Mouse (Mus musculus): Measurements from ENCODE around the gene Uqcrc2. TPM values are rescaled to one million over a fixed set of nuclear protein-coding genes. Genes with fewer than 3 reads are reported as not detected.

The Uqcrc2 gene
- polyA plus RNA-seq, 1 experiment from 2014 or later = 226 TPM

- Histone ChIP-seq H3K4me2 (replicated peaks) (no peak overlapping the region), H3K4me3 (no peak overlapping the region), H3K9me3 (no peaks in the 10 kb centered on the region), H3K9ac (replicated peaks) (no peak overlapping the region), H3K4me1 (no peaks in the 10 kb centered on the region), H3K27ac (replicated peaks) (no peak overlapping the region), H3K27me3 (no peaks in the 10 kb centered on the region), H3K36me3 (peaks cover 32% of the 10 kb centered on the region)
- WGBS = 98% methylated on average over 4 of the region's 4 CpGs
- ATAC-seq (replicated peaks) = no peak
Observed at GRCm38 (mm10) chr7:120662079-120662478, 27.1 kb downstream of the Uqcrc2 start.

- H3K4me1 ChIP-seq = no peaks in the 10 kb centered on the region
- H3K4me3 ChIP-seq = no peak within 1 kb of the TSS
- 23% methylated on average over 14 of the region's 14 CpGs for WGBS
- H3K36me3 ChIP-seq = no peaks in the 10 kb centered on the region
- peak; percentile 79 for ATAC-seq (replicated peaks)
- no peak within 1 kb of the TSS for H3K9ac ChIP-seq (replicated peaks)
- no peak within 1 kb of the TSS for H3K27ac ChIP-seq (replicated peaks)
- H3K27me3 ChIP-seq = no peaks in the 10 kb centered on the region
- H3K9me3 ChIP-seq = no peaks in the 10 kb centered on the region
- H3K4me2 ChIP-seq (replicated peaks) = no peak within 1 kb of the TSS
Observed at GRCm38 (mm10) chr7:120670153-120670875, 35.3 kb downstream of the Uqcrc2 start, which contains the start of gene Pdzd9. Gene Pdzd9 (minus strand): TSS chr7:120670343.

- Histone ChIP-seq H3K36me3 (no peaks in the 10 kb centered on the region), H3K9me3 (no peaks in the 10 kb centered on the region), H3K4me3 (no peak overlapping the region), H3K4me2 (replicated peaks) (no peak overlapping the region), H3K9ac (replicated peaks) (no peak overlapping the region), H3K4me1 (peaks cover 4% of the 10 kb centered on the region), H3K27ac (replicated peaks) (no peak overlapping the region), H3K27me3 (no peaks in the 10 kb centered on the region)
- no peak for ATAC-seq (replicated peaks)
- WGBS = 59% methylated on average over 2 of the region's 2 CpGs
Observed at GRCm38 (mm10) chr7:120671271-120671670, 36.3 kb downstream of the Uqcrc2 start.

DNA sequence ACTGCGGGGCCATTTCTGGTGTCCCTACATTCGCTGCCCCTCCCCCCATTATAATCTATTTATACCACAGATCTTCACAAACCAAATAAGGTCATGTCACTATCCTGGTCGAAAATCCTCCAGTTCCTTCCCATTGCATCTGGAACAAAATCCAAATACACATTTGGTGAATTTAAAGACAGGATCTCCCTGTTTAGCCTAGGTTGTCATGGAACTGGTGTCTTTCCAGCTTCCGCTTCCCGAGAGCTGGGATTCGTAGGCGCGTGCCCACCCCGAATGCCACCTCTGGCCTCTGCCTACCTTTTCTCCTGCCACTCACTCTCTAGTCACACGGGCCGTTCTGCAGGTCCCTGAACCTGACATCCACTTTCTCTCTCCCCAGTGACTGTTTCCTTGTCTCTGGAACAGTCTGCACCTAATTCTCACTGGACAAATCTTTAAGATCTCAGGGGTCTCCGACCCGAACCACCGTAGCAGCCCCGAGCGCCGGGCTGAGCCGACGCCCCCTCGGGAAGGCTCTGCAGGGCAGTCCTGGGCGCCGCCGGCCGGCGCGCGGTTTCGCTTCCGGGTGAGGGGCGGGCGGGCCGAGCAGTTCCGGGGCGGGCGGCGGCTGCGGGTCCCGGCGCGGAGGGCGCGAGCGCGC lies 42.1 kb downstream of the Uqcrc2 start, which contains the start of gene Mosmo:
TSS of gene Mosmo (plus strand) at position 618 of the 643 bp plus-strand sequence.
- peak; percentile 96 for ATAC-seq (replicated peaks)
- peaks cover 37% of the 10 kb centered on the region for H3K4me1 ChIP-seq
- H3K36me3 ChIP-seq = no peaks in the 10 kb centered on the region
- H3K4me3 ChIP-seq = peak within 1 kb of the TSS; percentile 93
- no peaks in the 10 kb centered on the region for H3K9me3 ChIP-seq
- H3K27me3 ChIP-seq = no peaks in the 10 kb centered on the region
- under 1% methylated on average over 36 of the region's 44 CpGs for WGBS
- peak within 1 kb of the TSS; percentile 46 for H3K27ac ChIP-seq (replicated peaks)
- H3K4me2 ChIP-seq (replicated peaks) = peak within 1 kb of the TSS; percentile 74
- peak within 1 kb of the TSS; percentile 91 for H3K9ac ChIP-seq (replicated peaks)

DNA sequence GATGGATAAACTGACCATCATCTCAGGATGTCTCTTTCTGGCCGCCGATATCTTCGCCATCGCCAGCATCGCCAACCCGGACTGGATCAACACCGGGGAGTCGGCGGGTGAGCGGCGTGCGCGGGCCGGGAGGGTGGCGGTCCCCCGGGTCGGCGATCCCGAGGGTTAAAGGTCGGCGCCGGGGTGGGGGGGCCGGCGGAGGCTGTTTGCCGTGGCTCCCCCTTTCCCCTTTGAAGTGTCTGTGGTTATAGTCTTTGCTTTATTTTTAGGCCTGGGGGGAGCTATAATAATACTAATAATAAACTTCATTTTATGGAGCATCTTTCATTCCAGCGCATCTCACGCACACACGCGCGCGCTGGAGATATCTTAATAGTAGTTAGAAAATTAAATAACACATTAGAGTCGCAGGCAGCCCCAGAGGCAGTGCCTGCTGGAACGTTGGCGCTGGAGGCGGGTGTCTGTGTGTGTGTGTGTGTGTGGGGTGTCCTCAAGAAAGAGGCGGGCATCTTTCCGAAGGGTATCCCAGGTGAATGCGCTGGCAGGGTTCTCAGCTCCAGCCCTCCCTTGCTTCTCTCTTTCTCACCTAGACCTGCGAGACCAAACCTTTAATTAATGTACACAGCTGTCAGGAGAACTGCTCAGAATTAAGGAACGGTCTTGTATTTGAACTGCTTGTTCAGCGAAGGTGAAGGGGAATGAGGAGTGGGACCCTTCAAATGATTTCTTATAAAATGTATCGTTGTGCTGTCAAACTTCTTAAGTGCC lies 43.0 kb downstream of the Uqcrc2 start:
- H3K9me3 ChIP-seq = no peaks in the 10 kb centered on the region
- peak; percentile 75 for ATAC-seq (replicated peaks)
- H3K27ac ChIP-seq (replicated peaks) = peak overlapping the region; percentile 46
- H3K9ac ChIP-seq (replicated peaks) = peak overlapping the region; percentile 91
- no peaks in the 10 kb centered on the region for H3K36me3 ChIP-seq
- 2% methylated on average over 42 of the region's 42 CpGs for WGBS
- H3K4me3 ChIP-seq = peak overlapping the region; percentile 93
- peaks cover 37% of the 10 kb centered on the region for H3K4me1 ChIP-seq
- H3K4me2 ChIP-seq (replicated peaks) = peak overlapping the region; percentile 74
- H3K27me3 ChIP-seq = no peaks in the 10 kb centered on the region

- Histone ChIP-seq H3K27me3 (no peaks in the 10 kb centered on the region), H3K4me1 (peaks cover 37% of the 10 kb centered on the region), H3K9me3 (no peaks in the 10 kb centered on the region), H3K36me3 (no peaks in the 10 kb centered on the region), H3K27ac (replicated peaks) (no peak overlapping the region), H3K4me3 (peak overlapping the region; percentile 93), H3K4me2 (replicated peaks) (peak overlapping the region; percentile 74), H3K9ac (replicated peaks) (peak overlapping the region; percentile 91)
- 54% methylated on average over 8 of the region's 8 CpGs for WGBS
- ATAC-seq (replicated peaks) = no peak
Observed at GRCm38 (mm10) chr7:120679023-120679422, 44.0 kb downstream of the Uqcrc2 start.

GRCm38 (mm10) chr7:120682002-120682401 lies 47.0 kb downstream of the Uqcrc2 start:
- ATAC-seq (replicated peaks) = no peak
- H3K36me3 ChIP-seq = no peaks in the 10 kb centered on the region
- H3K27me3 ChIP-seq = no peaks in the 10 kb centered on the region
- H3K9ac ChIP-seq (replicated peaks) = no peak overlapping the region
- H3K4me3 ChIP-seq = no peak overlapping the region
- 60% methylated on average over 4 of the region's 4 CpGs for WGBS
- no peak overlapping the region for H3K4me2 ChIP-seq (replicated peaks)
- H3K9me3 ChIP-seq = no peaks in the 10 kb centered on the region
- no peak overlapping the region for H3K27ac ChIP-seq (replicated peaks)
- H3K4me1 ChIP-seq = peaks cover 48% of the 10 kb centered on the region

DNA sequence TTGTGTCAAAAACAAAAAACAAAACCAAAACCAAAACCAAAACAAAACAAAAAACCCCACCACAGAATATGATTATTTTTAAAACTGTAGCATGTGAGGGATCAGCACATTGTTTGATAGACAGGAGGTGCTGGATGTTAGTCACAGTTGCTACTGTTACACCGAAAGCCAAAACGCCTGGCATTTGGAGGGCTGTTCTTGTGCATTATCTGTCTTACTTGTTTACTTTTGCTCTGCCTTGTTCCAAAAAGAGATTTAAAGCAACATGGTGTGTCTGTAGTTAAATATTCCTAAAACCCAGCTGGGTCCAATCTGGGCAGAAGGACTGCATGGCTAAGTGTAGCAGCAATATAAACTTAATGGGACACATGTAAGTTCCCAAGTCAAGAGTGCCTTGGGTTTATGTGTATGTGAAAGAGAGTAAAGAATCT lies 49.8 kb downstream of the Uqcrc2 start:
- H3K27ac ChIP-seq (replicated peaks) = peak overlapping the region; percentile 57; the same call in 1 of the 2 replicates
- H3K4me3 ChIP-seq = no peak overlapping the region
- ATAC-seq (replicated peaks) = 0 out of 2 replicates have a peak, but pooled peaks have one; percentile 41
- peaks cover 37% of the 10 kb centered on the region for H3K4me1 ChIP-seq
- H3K9me3 ChIP-seq = no peaks in the 10 kb centered on the region
- no peak overlapping the region for H3K9ac ChIP-seq (replicated peaks)
- H3K4me2 ChIP-seq (replicated peaks) = no peak overlapping the region
- H3K27me3 ChIP-seq = no peaks in the 10 kb centered on the region
- 68% methylated on average over 2 of the region's 2 CpGs for WGBS
- H3K36me3 ChIP-seq = no peaks in the 10 kb centered on the region

- H3K4me1 ChIP-seq = peaks cover 33% of the 10 kb centered on the region
- WGBS = 63% methylated on average over 6 of the region's 6 CpGs
- H3K36me3 ChIP-seq = no peaks in the 10 kb centered on the region
- no peaks in the 10 kb centered on the region for H3K9me3 ChIP-seq
- ATAC-seq (replicated peaks) = 0 out of 2 replicates have a peak, but pooled peaks have one; percentile 26
- H3K9ac ChIP-seq (replicated peaks) = no peak overlapping the region
- no peak overlapping the region for H3K4me2 ChIP-seq (replicated peaks)
- H3K4me3 ChIP-seq = no peak overlapping the region
- H3K27ac ChIP-seq (replicated peaks) = peak overlapping the region; percentile 32
- H3K27me3 ChIP-seq = no peaks in the 10 kb centered on the region
Observed at GRCm38 (mm10) chr7:120685227-120685626, 50.3 kb downstream of the Uqcrc2 start.

- Histone ChIP-seq H3K4me3 (no peak overlapping the region), H3K9ac (replicated peaks) (no peak overlapping the region), H3K27ac (replicated peaks) (no peak overlapping the region), H3K27me3 (no peaks in the 10 kb centered on the region), H3K36me3 (no peaks in the 10 kb centered on the region), H3K4me2 (replicated peaks) (no peak overlapping the region), H3K9me3 (no peaks in the 10 kb centered on the region), H3K4me1 (peaks cover 19% of the 10 kb centered on the region; the same call in 1 of the 2 replicates)
- no peak for ATAC-seq (replicated peaks)
- WGBS = 72% methylated on average over 4 of the region's 4 CpGs
Observed at GRCm38 (mm10) chr7:120690634-120691033, 55.7 kb downstream of the Uqcrc2 start.

GRCm38 (mm10) chr7:120693831-120694375 lies 58.9 kb downstream of the Uqcrc2 start:
- no peak overlapping the region for H3K9ac ChIP-seq (replicated peaks)
- no peak overlapping the region for H3K4me3 ChIP-seq
- ATAC-seq (replicated peaks) = no peak
- WGBS = 97% methylated on average over 5 of the region's 5 CpGs
- no peaks in the 10 kb centered on the region for H3K9me3 ChIP-seq
- no peak overlapping the region for H3K27ac ChIP-seq (replicated peaks)
- peaks cover 3% of the 10 kb centered on the region; the same call in 1 of the 2 replicates for H3K4me1 ChIP-seq
- H3K27me3 ChIP-seq = no peaks in the 10 kb centered on the region
- no peak overlapping the region for H3K4me2 ChIP-seq (replicated peaks)
- H3K36me3 ChIP-seq = no peaks in the 10 kb centered on the region

Measured in forebrain, embryonic 15.5 days (tissue).